In genomic region chr19:41768711-41769110, GRCm38 (mm10) we compare ENCODE assay signal across 31 mouse cellular contexts. TPM values are rescaled to one million over a fixed set of nuclear protein-coding genes. Genes with fewer than 3 reads are reported as not detected.
DNase-seq lines count a peak whose midpoint lies in the region; ATAC-seq and TF ChIP-seq lines count a peak whose summit lies in the region.
"Had no signal": no experiment of that assay in that cellular context is flagged by ENCODE, and none has a peak within 500 bp of the region (broad histone marks: within the 10 kb centered on the region; RNA-seq: fewer than 3 reads in every experiment).

No protein-coding gene starts in this region.

- H3K36me3 ChIP-seq in thymus, adult 2 months (ENCODE audit: control insufficient read depth, insufficient read depth, low read length), result peaks cover 9% of the 10 kb centered on the region
- peaks cover 8% of the 10 kb centered on the region; the same call in 1 of the 2 replicates for H3K36me3 ChIP-seq in forebrain, embryonic 11.5 days (ENCODE audit: control insufficient read depth, insufficient read depth, low read length)

- 8% methylated on average over 7 of the region's 7 CpGs for whole genome bisulfite sequencing in thymus, adult 2 months
- WGBS in forebrain, embryonic 11.5 days, result 94% methylated on average over 7 of the region's 7 CpGs

- DNase-seq in CD8-positive naive resting alpha-beta T cell, adult 2 months (ENCODE audit: low read depth in 2 of 2, low spot score in 2 of 2), result peak; percentile 31 to 38
- peak; percentile 68 for DNase-seq in thymus, adult 2 months
- peak; percentile 63 to 76 for DNase-seq in thymus, postnatal 36 days
- DNase-seq in frontal cortex, postnatal 25 days (ENCODE audit: low spot score in 2 of 2), result no peak
- no peak for DNase-seq in forebrain, embryonic 11.5 days (ENCODE audit: low spot score)
- no peak for DNase-seq in spleen, adult 12 weeks (ENCODE audit: low spot score)
- DNase-seq in left cerebral cortex, adult 9 months (ENCODE audit: low spot score in 2 of 2), result no peak
- DNase-seq: adrenal gland, adult 2 months; adrenal gland, postnatal 36 days; cerebellum, adult 8-10 months; cerebellum, postnatal 25 days; embryo, embryonic 11 days; heart, adult 2 months; heart, postnatal 10 days; kidney, adult 2 months; kidney, postnatal 4 days; liver; lung, adult 2 months; lung, postnatal 10 days; right cerebral cortex, adult 18-20 months; right cerebral cortex, postnatal 4 days had no signal

- H3K27ac ChIP-seq in thymus, adult 2 months (ENCODE audit: control insufficient read depth, insufficient read depth, low read length), result peak overlapping the region; percentile 28; the same call in 1 of the 2 replicates
- no peak overlapping the region for H3K27ac ChIP-seq in forebrain, embryonic 11.5 days (ENCODE audit: low read depth, low read length)
- H3K27ac ChIP-seq: embryonic facial prominence, embryonic 12.5 days; forebrain, embryonic 15.5 days; heart, adult 2 months; heart, embryonic 13.5 days; hindbrain, embryonic 14.5 days; kidney, postnatal 0 days; liver, embryonic 14.5 days; neural tube, embryonic 12.5 days had no signal

- H3K4me3 ChIP-seq in thymus, adult 2 months (ENCODE audit: control insufficient read depth, insufficient read depth, low read length), result no peak overlapping the region
- H3K4me3 ChIP-seq in forebrain, embryonic 11.5 days (ENCODE audit: low read depth, low read length), result no peak overlapping the region
- H3K4me3 ChIP-seq: embryonic facial prominence, embryonic 12.5 days; forebrain, embryonic 15.5 days; heart, adult 2 months; heart, embryonic 13.5 days; neural tube, embryonic 12.5 days had no signal

- no peak for TF ChIP-seq CTCF in thymus, adult 2 months (IDR thresholded peaks at IDR 0.05; ENCODE audit: borderline replicate concordance, control insufficient read depth, extremely low read depth, insufficient read depth, low read length, poor library complexity)

- peak; percentile 60 for ATAC-seq in inflammation-experienced regulatory T-cells, adult 6 months
- no peak for ATAC-seq in forebrain, embryonic 11.5 days (replicated peaks; ENCODE audit: low FRiP score)
- ATAC-seq: forebrain, embryonic 15.5 days; midbrain, embryonic 16.5 days; Patski had no signal

- no peak overlapping the region for H3K9ac ChIP-seq in forebrain, embryonic 11.5 days (ENCODE audit: low read length)
- H3K9ac ChIP-seq: embryonic facial prominence, embryonic 12.5 days; forebrain, embryonic 15.5 days; heart, embryonic 13.5 days; hindbrain, embryonic 14.5 days; liver, embryonic 14.5 days; neural tube, embryonic 12.5 days had no signal

- no peak for TF ChIP-seq POLR2A in thymus, adult 2 months (IDR thresholded peaks at IDR 0.05; ENCODE audit: control insufficient read depth, extremely low read depth, insufficient read depth, low read length, poor library complexity)

- H3K27me3 ChIP-seq in thymus, adult 2 months (ENCODE audit: control insufficient read depth, insufficient read depth, low read length), result no peaks in the 10 kb centered on the region
- H3K27me3 ChIP-seq in forebrain, embryonic 11.5 days (ENCODE audit: control insufficient read depth, insufficient read depth, low read length), result no peaks in the 10 kb centered on the region
- H3K27me3 ChIP-seq: embryonic facial prominence, embryonic 12.5 days; forebrain, embryonic 15.5 days; heart, embryonic 13.5 days; neural tube, embryonic 12.5 days; Patski had no signal

- peaks cover 14% of the 10 kb centered on the region for H3K4me1 ChIP-seq in thymus, adult 2 months (replicated peaks; ENCODE audit: control insufficient read depth, insufficient read depth, low read length)
- H3K4me1 ChIP-seq in forebrain, embryonic 11.5 days (replicated peaks; ENCODE audit: control insufficient read depth, insufficient read depth, low read length), result no peaks in the 10 kb centered on the region
- H3K4me1 ChIP-seq: forebrain, embryonic 15.5 days; heart, embryonic 13.5 days; neural tube, embryonic 12.5 days had no signal

- no peaks in the 10 kb centered on the region for H3K9me3 ChIP-seq in forebrain, embryonic 11.5 days (ENCODE audit: control insufficient read depth, low read length)
- H3K9me3 ChIP-seq: embryonic facial prominence, embryonic 12.5 days; forebrain, embryonic 15.5 days; heart, embryonic 13.5 days; neural tube, embryonic 12.5 days had no signal

- no peak overlapping the region for H3K4me2 ChIP-seq in forebrain, embryonic 11.5 days (ENCODE audit: low read depth, low read length, severe bottlenecking)
- H3K4me2 ChIP-seq: embryonic facial prominence, embryonic 12.5 days; forebrain, embryonic 15.5 days; heart, embryonic 13.5 days; hindbrain, embryonic 14.5 days; neural tube, embryonic 12.5 days had no signal

RNA-seq across cellular contexts. Expression of gene Slit1, which starts 25.2 kb away (rescaled TPM):
- polyA plus RNA-seq in inflammation-experienced regulatory T-cells, adult 6 months (2017; shearing (Covaris generic)), result not detected
- polyA plus RNA-seq in thymus, adult 2 months (2012; rRNA removed), result 0.94 and 1.0 TPM in 2 replicates
- 4.6 and 5.6 TPM in 2 replicates for polyA plus RNA-seq in forebrain, embryonic 11.5 days (2014; fragmentation: Nextera tagmentation; extraction: Ambion mirVana)

RNA-seq across cellular contexts. Expression of gene Arhgap19, which starts 33.1 kb away (rescaled TPM):
- polyA plus RNA-seq in inflammation-experienced regulatory T-cells, adult 6 months (2017; shearing (Covaris generic)), result 10 to 100 TPM in 1 of 3 experiments, 1 to 10 TPM in 2; 2.7 to 21.2 (median 2.7) TPM
- polyA plus RNA-seq in thymus, adult 2 months (2012; rRNA removed), result 18.8 and 23.0 TPM in 2 replicates
- 44.1 and 48.4 TPM in 2 replicates for polyA plus RNA-seq in forebrain, embryonic 11.5 days (2014; fragmentation: Nextera tagmentation; extraction: Ambion mirVana)

Comparison
In these comparisons a context has a peak if more than half of its experiments do, and no peak if none do; other contexts are left out.
1. DNase-seq: peak in CD8-positive naive resting alpha-beta T cell, adult 2 months (2 of 2), thymus, adult 2 months (single experiment) and thymus, postnatal 36 days (2 of 2); none in frontal cortex, postnatal 25 days (0 of 2), forebrain, embryonic 11.5 days (single experiment), spleen, adult 12 weeks (single experiment) and left cerebral cortex, adult 9 months (0 of 2).